Mouse (Mus musculus) adrenal gland, adult 8-10 months (tissue): ENCODE results near the gene Rsph3b. TPM values are rescaled to one million over a fixed set of nuclear protein-coding genes. Genes with fewer than 3 reads are reported as not detected.
"Not testable (repeated sequence)": the region's sequence is repeated elsewhere in the genome, so short reads cannot be mapped to it uniquely, and the experiment has no call there.

ENCODE experiments used
- DNase-seq: peaks from one replicate; pipeline ENCODE4 v3.0.0; 2022
- total RNA-seq, 4 experiments: library from RNA; stranded (reverse); gene quantifications; 2 replicates each; pipeline ENCODE4 v1.2.4; 2022

The Rsph3b gene
- total RNA-seq, 4 experiments from 2014 or later: 37.8 to 42.2 (median 39.6) TPM

- not testable (repeated sequence) for DNase-seq
Observed at GRCm38 (mm10) chr17:6958881-6959280, 10.4 kb upstream of the Rsph3b start.

GRCm38 (mm10) chr17:6948769-6949228 is 317 bp upstream of the Rsph3b start:
- DNase-seq: not testable (repeated sequence)

- not testable (repeated sequence) for DNase-seq
Observed at GRCm38 (mm10) chr17:6947637-6947983, 872 bp downstream of the Rsph3b start.

GRCm38 (mm10) chr17:6942560-6942959 is 5.9 kb downstream of the Rsph3b start:
- DNase-seq: not testable (repeated sequence)

GRCm38 (mm10) chr17:6931625-6932024 is 16.9 kb downstream of the Rsph3b start:
- not testable (repeated sequence) for DNase-seq

GRCm38 (mm10) chr17:6920351-6920894 is 28.1 kb downstream of the Rsph3b start:
- DNase-seq: not testable (repeated sequence)

GRCm38 (mm10) chr17:6919388-6919787 is 29.1 kb downstream of the Rsph3b start:
- DNase-seq: not testable (repeated sequence)

- DNase-seq: not testable (repeated sequence)
Observed at GRCm38 (mm10) chr17:6915282-6915681, 33.2 kb downstream of the Rsph3b start.

GRCm38 (mm10) chr17:6914066-6914465 is 34.4 kb downstream of the Rsph3b start:
- DNase-seq: not testable (repeated sequence)

GRCm38 (mm10) chr17:6900361-6900760 is 48.1 kb downstream of the Rsph3b start:
- DNase-seq: not testable (repeated sequence)

- not testable (repeated sequence) for DNase-seq
Observed at GRCm38 (mm10) chr17:6897996-6898562, 50.4 kb downstream of the Rsph3b start.

- DNase-seq: no peak
Observed at GRCm38 (mm10) chr17:6896756-6897155, 51.7 kb downstream of the Rsph3b start.

- DNase-seq: no peak
Observed at GRCm38 (mm10) chr17:6893332-6893731, 55.1 kb downstream of the Rsph3b start.

GRCm38 (mm10) chr17:6891966-6892934 is 56.2 kb downstream of the Rsph3b start:
- no peak for DNase-seq

- DNase-seq: no peak
Observed at GRCm38 (mm10) chr17:6886445-6886844, 62.0 kb downstream of the Rsph3b start.

- DNase-seq: no peak
Observed at GRCm38 (mm10) chr17:6884531-6884930, 64.0 kb downstream of the Rsph3b start.

- DNase-seq: no peak
Observed at GRCm38 (mm10) chr17:6881306-6881705, 67.2 kb downstream of the Rsph3b start.

GRCm38 (mm10) chr17:6871421-6871820 is 77.1 kb downstream of the Rsph3b start:
- no peak for DNase-seq

GRCm38 (mm10) chr17:6868810-6869209 is 79.7 kb downstream of the Rsph3b start:
- DNase-seq: no peak

- DNase-seq: no peak
Observed at GRCm38 (mm10) chr17:6867740-6868139, 80.7 kb downstream of the Rsph3b start.

- no peak for DNase-seq
Observed at GRCm38 (mm10) chr17:6866576-6866975, 81.9 kb downstream of the Rsph3b start.

GRCm38 (mm10) chr17:6865580-6865979 is 82.9 kb downstream of the Rsph3b start:
- DNase-seq: no peak

- DNase-seq: no peak
Observed at GRCm38 (mm10) chr17:6864869-6865268, 83.6 kb downstream of the Rsph3b start.
